Mouse (Mus musculus) small intestine, adult 2 months (tissue): ENCODE data around the gene Robo2.

Source experiments
- CTCF ChIP-seq: fragments of 200-500 bp; IDR thresholded peaks from 2 replicates; pipeline ENCODE4 v1.5.1; 2012; ENCODE audit warnings: low read depth, mild to moderate bottlenecking, control low read depth, inconsistent platforms, low read length, moderate library complexity, mixed read lengths; ENCODE audit not compliant: insufficient replicate concordance, insufficient read length; ENCODE audit errors: extremely low read depth
- POLR2A ChIP-seq: fragments of 200-500 bp; IDR thresholded peaks from 2 replicates; pipeline ENCODE4 v1.6.1; 2012; ENCODE audit warnings: low read depth, mild to moderate bottlenecking, control low read depth, inconsistent platforms, low read length, moderate library complexity

DNA sequence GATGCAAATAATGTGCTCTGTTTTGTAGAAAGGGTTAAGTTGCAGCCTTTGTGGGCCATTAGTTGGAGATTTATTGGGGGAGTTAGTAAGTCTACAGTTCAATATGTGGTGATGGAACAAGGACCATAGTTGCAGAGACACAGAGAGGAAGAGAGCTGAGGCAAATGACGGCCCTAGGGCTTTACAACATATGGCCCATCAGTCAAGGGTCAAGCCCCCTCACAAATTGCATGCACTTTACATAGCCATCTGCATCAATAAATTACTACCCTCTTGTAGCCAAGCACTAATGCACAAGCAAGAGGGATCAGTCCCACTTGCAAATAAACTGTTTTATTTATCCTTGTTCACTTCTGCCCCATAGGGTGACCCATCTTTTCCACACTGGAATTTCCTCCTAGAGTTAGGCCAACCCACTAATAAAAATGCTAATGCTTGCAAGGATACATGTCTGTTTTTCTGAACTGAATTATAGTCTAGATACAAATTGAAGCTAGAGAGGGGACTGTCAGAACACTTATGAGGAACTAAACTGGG, 194.7 kb downstream of the Robo2 start:
- no peak for TF ChIP-seq POLR2A
- no peak for TF ChIP-seq CTCF
